Mouse (Mus musculus): ENCODE results near the gene Gadd45g. TPM values are rescaled to one million over a fixed set of nuclear protein-coding genes. Genes with fewer than 3 reads are reported as not detected.

Gadd45g gene
- polyA plus RNA-seq, 2 experiments = 43.2 to 51.5 TPM

DNA sequence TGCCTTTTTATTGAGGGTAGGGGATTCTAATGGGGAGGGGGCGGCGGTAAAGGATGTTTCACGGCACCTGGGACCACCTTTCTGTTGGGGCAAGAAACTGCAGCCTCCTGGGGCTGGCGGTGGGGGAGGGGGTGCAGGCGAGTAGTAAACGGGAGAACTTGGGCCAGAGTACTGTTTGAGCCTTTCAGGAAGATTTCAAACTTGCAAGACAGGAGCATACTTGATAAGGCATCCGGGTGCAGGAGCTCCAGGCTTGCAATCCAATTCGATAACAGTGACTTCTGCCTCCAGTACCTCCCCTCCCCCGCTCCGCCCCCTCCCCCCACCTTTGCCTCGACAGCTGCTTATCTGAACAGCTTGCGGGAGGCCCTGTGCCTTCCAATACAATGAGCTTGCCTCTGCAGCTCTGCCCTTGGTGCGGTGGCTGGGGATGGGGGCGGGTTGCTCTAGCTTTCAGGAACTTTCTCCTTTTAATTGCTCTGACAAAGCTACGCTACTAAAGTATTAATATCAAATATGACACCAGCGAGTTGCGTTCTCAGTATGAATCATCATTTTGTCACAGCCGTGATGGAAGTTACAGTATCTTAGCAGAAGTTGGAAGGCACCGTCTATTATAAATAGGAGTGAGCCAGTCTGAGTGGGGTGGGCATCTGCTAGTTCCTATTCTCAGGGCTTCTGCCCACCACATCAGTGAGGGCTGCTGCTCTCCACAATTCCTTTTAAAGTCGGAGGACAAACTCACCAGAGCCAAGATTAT, 2.2 kb downstream of the Gadd45g start:
- Histone ChIP-seq H3K4me2 (replicated peaks; ENCODE audit: low read depth, low read length, severe bottlenecking) (peak overlapping the region; percentile 95), H3K27me3 (ENCODE audit: control insufficient read depth, insufficient read depth, low read length) (no peaks in the 10 kb centered on the region), H3K9ac (ENCODE audit: low read depth, low read length, severe bottlenecking) (peak overlapping the region; percentile 61), H3K4me3 (replicated peaks; ENCODE audit: low read length) (peak overlapping the region; percentile 66), H3K27ac (replicated peaks; ENCODE audit: low read depth, low read length) (peak overlapping the region; percentile 79; the same call in 1 of the 2 replicates), H3K4me1 (ENCODE audit: control insufficient read depth, insufficient read depth, low read length) (peaks cover 34% of the 10 kb centered on the region), H3K9me3 (ENCODE audit: control insufficient read depth, low read length) (no peaks in the 10 kb centered on the region), H3K36me3 (ENCODE audit: control insufficient read depth, insufficient read depth, low read length) (no peaks in the 10 kb centered on the region)
- DNase-seq (ENCODE audit: low spot score) = no peak
- TF ChIP-seq POLR2A (IDR thresholded peaks at IDR 0.05; ENCODE audit: borderline replicate concordance, extremely low read depth, insufficient read depth, insufficient read length) = no peak
- WGBS = 1% methylated on average over 19 of the region's 20 CpGs
- no peak for ATAC-seq (ENCODE audit: low FRiP score, low read depth)

DNA sequence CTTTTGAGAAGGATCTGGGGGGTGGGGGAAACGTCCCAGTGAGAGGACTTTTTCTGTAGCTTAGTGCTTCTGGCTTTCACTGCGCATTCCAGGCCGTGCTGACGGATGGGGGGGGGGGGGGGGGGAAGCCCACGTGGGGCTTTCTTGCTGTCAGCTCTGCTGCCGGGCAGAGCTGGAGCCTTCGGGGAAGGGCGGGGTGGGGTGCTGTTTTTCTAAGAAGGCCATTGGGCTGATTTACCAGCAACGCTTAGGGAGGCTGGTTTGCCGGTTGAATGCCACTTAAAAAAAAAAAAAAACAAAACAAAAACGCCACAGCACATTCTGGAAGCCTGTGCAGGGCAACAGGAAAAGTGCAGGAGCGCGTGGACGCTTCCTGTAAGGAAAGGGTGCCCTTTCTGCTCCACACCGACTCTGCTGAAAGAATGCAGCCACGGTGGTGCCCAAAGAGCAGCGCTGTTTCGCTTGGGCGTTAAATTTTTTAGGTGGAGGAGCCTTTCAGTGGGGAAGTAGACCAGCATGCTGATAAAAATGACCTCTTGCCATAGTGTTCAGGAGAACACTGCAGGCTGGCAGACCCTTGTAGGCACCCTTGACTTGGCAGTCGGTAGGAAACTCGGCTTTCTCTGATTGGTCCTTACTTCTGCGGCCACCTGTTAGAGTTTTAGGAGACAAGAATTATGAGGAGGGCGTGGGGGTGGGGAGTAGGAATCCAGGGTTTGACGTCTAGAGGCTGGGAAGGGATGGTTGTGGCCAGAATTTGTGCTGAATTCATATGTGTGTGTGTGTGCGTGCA, 3.0 kb downstream of the Gadd45g start:
- peak overlapping the region; percentile 95 for H3K4me2 ChIP-seq (replicated peaks; ENCODE audit: low read depth, low read length, severe bottlenecking)
- peak overlapping the region; percentile 31; the same call in 1 of the 2 replicates for H3K9ac ChIP-seq (ENCODE audit: low read depth, low read length, severe bottlenecking)
- H3K4me1 ChIP-seq (ENCODE audit: control insufficient read depth, insufficient read depth, low read length) = peaks cover 38% of the 10 kb centered on the region

DNA sequence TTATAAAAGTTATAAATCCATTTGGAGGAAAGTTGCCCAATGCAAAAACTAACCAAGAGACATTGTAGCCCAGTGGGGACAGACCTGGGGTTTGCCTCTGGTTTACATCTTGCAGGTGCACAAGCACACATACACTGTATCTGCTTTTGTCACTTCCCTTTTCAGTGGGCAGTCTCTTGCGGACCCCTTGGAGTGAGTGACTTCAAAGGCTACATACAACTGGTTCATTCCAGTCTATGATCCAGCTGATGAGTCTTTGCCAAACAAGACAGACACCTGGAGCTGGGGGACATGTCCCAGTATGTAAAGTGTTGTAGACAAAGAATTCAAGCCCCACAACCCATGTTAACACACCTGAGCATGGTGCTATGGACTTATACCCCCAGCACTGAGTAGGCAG, 4.1 kb downstream of the Gadd45g start:
- Histone ChIP-seq H3K27ac (replicated peaks; ENCODE audit: low read depth, low read length) (no peak overlapping the region), H3K9me3 (ENCODE audit: control insufficient read depth, low read length) (no peaks in the 10 kb centered on the region), H3K27me3 (ENCODE audit: control insufficient read depth, insufficient read depth, low read length) (no peaks in the 10 kb centered on the region), H3K9ac (ENCODE audit: low read depth, low read length, severe bottlenecking) (no peak overlapping the region), H3K36me3 (ENCODE audit: control insufficient read depth, insufficient read depth, low read length) (no peaks in the 10 kb centered on the region), H3K4me1 (ENCODE audit: control insufficient read depth, insufficient read depth, low read length) (peaks cover 38% of the 10 kb centered on the region), H3K4me2 (replicated peaks; ENCODE audit: low read depth, low read length, severe bottlenecking) (no peak overlapping the region), H3K4me3 (replicated peaks; ENCODE audit: low read length) (no peak overlapping the region)
- 64% methylated on average over 1 of the region's 1 CpGs for WGBS
- DNase-seq (ENCODE audit: low spot score) = no peak
- TF ChIP-seq POLR2A (IDR thresholded peaks at IDR 0.05; ENCODE audit: borderline replicate concordance, extremely low read depth, insufficient read depth, insufficient read length) = no peak
- no peak for ATAC-seq (ENCODE audit: low FRiP score, low read depth)

More for the DNA sequence above, 3.0 kb downstream of the Gadd45g start:
- TF ChIP-seq POLR2A (IDR thresholded peaks at IDR 0.05; ENCODE audit: borderline replicate concordance, extremely low read depth, insufficient read depth, insufficient read length) = no peak
- Histone ChIP-seq H3K27ac (replicated peaks; ENCODE audit: low read depth, low read length) (peak overlapping the region; percentile 33; the same call in 1 of the 2 replicates), H3K36me3 (ENCODE audit: control insufficient read depth, insufficient read depth, low read length) (no peaks in the 10 kb centered on the region), H3K27me3 (ENCODE audit: control insufficient read depth, insufficient read depth, low read length) (no peaks in the 10 kb centered on the region), H3K4me3 (replicated peaks; ENCODE audit: low read length) (peak overlapping the region; percentile 66), H3K9me3 (ENCODE audit: control insufficient read depth, low read length) (no peaks in the 10 kb centered on the region)
- DNase-seq (ENCODE audit: low spot score) (peak; percentile 55), ATAC-seq (ENCODE audit: low FRiP score, low read depth) (no peak)
- 4% methylated on average over 25 of the region's 25 CpGs for WGBS

DNA sequence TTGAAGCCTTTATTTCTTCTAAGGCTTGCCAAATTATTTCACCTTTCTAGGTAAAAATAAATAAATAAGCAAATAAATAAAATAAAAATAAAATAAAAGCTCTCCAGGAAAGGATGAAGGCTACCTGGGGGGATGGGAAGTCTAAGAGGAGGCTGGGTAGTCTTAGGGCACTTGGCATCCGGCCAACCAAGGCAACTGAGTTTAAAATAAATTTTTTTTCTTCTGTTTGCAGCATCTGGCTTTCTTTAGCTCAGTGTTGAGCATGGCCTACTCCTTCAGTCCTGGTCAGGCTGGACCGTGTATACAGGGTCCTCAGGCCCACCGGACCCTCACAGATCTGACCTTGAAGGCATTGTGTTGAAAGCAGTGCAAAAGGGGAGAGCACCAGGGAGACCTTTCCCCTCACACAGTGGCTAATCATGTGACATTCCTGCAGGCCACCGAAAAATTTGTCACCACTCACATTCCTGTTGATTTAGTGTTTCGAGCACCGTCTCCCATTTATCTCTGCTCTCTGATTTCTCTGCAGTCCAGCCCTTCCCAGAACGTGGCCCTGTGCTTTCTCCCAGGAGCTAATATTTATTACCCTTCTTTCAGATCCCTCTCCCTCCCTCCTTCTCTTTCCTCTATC, 6.2 kb downstream of the Gadd45g start:
- WGBS = 33% methylated on average over 7 of the region's 7 CpGs
- Histone ChIP-seq H3K27ac (replicated peaks; ENCODE audit: low read depth, low read length) (no peak overlapping the region), H3K27me3 (ENCODE audit: control insufficient read depth, insufficient read depth, low read length) (no peaks in the 10 kb centered on the region), H3K9ac (ENCODE audit: low read depth, low read length, severe bottlenecking) (no peak overlapping the region), H3K4me3 (replicated peaks; ENCODE audit: low read length) (no peak overlapping the region), H3K4me1 (ENCODE audit: control insufficient read depth, insufficient read depth, low read length) (peaks cover 38% of the 10 kb centered on the region), H3K4me2 (replicated peaks; ENCODE audit: low read depth, low read length, severe bottlenecking) (no peak overlapping the region), H3K36me3 (ENCODE audit: control insufficient read depth, insufficient read depth, low read length) (no peaks in the 10 kb centered on the region), H3K9me3 (ENCODE audit: control insufficient read depth, low read length) (no peaks in the 10 kb centered on the region)
- TF ChIP-seq POLR2A (IDR thresholded peaks at IDR 0.05; ENCODE audit: borderline replicate concordance, extremely low read depth, insufficient read depth, insufficient read length) = no peak
- ATAC-seq (ENCODE audit: low FRiP score, low read depth) = no peak
- no peak for DNase-seq (ENCODE audit: low spot score)

Measured in limb, embryonic 14.5 days (tissue).